Mouse (Mus musculus): ENCODE results near the gene Brd7. TPM values are rescaled to one million over a fixed set of nuclear protein-coding genes. Genes with fewer than 3 reads are reported as not detected.

The Brd7 gene
- total RNA-seq, 1 experiment from 2014 or later: 53.3 TPM

Other genes with a start within 250 kb of the Brd7 start
- gene Cnep1r1, start 243.4 kb downstream of the Brd7 start, total RNA-seq (2017): 14.6 and 16.6 TPM in 2 replicates
- 39.8 and 56.4 TPM in 2 replicates for gene Heatr3, start 224.3 kb downstream of the Brd7 start, total RNA-seq (2017)
- 50.2 and 54.3 TPM in 2 replicates for gene Tent4b, start 163.0 kb downstream of the Brd7 start, total RNA-seq (2017)
- gene Adcy7, start 89.8 kb downstream of the Brd7 start, total RNA-seq (2017): 51.4 and 64.2 TPM in 2 replicates
- gene Nkd1, start 159.2 kb upstream of the Brd7 start, total RNA-seq (2017): 1.1 TPM in 1 of 2 replicates, not detected in the other

Measured in hematopoietic stem cell, adult 5-6 weeks (primary cell).